Mouse (Mus musculus) embryonic facial prominence, embryonic 11.5 days (tissue): Measurements from ENCODE around the gene Mmel1. TPM values are rescaled to one million over a fixed set of nuclear protein-coding genes. Genes with fewer than 3 reads are reported as not detected.
A peak's percentile ranks its signal among the peaks of the same experiment; 100 is the strongest.

Source experiments
- ATAC-seq: fragments of 200-750 bp; cut with Nextera tagmentation; replicated peaks from 2 replicates; pipeline ENCODE4 v1.8.0; 2017; ENCODE audit warnings: low read depth; ENCODE audit not compliant: insufficient number of reproducible peaks, low FRiP score, low TSS enrichment
- DNase-seq: peaks from one replicate; pipeline ENCODE4 v3.0.0-alpha.2; 2015; ENCODE audit warnings: low spot score
- H3K27ac ChIP-seq: fragments of 300-500 bp; sonication (generic); replicated peaks from 2 replicates; pipeline ENCODE4 v1.5.1; 2014; ENCODE audit warnings: mild to moderate bottlenecking, low read depth, low read length, control low read depth
- H3K27me3 ChIP-seq: fragments of 300-500 bp; sonication (generic); 2 replicates; pipeline ENCODE4 v1.6.1; 2014; ENCODE audit warnings: mild to moderate bottlenecking, low read length, moderate library complexity, mixed read lengths; ENCODE audit not compliant: control insufficient read depth, insufficient read depth
- H3K36me3 ChIP-seq: fragments of 300-500 bp; sonication (generic); replicated peaks from 2 replicates; pipeline ENCODE4 v1.6.1; 2014; ENCODE audit warnings: low read depth, mild to moderate bottlenecking, low read length, moderate library complexity, mixed read lengths; ENCODE audit not compliant: control insufficient read depth, insufficient read depth
- H3K4me1 ChIP-seq: fragments of 300-500 bp; sonication (generic); 2 replicates; pipeline ENCODE4 v1.6.1; 2014; ENCODE audit warnings: low read length, mixed read lengths; ENCODE audit not compliant: control insufficient read depth, insufficient read depth
- H3K4me2 ChIP-seq: fragments of 300-500 bp; sonication (generic); 2 replicates; pipeline ENCODE4 v1.6.1; 2014; ENCODE audit warnings: low read depth, mild to moderate bottlenecking, control low read depth, low read length, moderate library complexity
- H3K4me3 ChIP-seq: fragments of 300-500 bp; sonication (generic); 2 replicates; pipeline ENCODE4 v1.5.1; 2014; ENCODE audit warnings: low read depth, low read length, control low read depth
- H3K9ac ChIP-seq: fragments of 300-500 bp; sonication (generic); replicated peaks from 2 replicates; pipeline ENCODE4 v1.6.1; 2014; ENCODE audit warnings: mild to moderate bottlenecking, control low read depth, low read length
- H3K9me3 ChIP-seq: fragments of 300-500 bp; sonication (generic); replicated peaks from 2 replicates; pipeline ENCODE4 v1.6.1; 2016; ENCODE audit warnings: mild to moderate bottlenecking, low read length, inconsistent platforms, mixed read lengths; ENCODE audit not compliant: control insufficient read depth
- WGBS: fragments of 180-500 bp; shearing (Covaris S2); extraction: QIAGEN DNeasy Blood & Tissue Kit; methylation state at CpG from one replicate; pipeline ENCODE4 v1.1.7; 2014; 5-methylcytosine and 5-hydroxymethylcytosine counted together
- polyA plus RNA-seq: library from polyadenylated mRNA; unstranded; fragments of >200 nt; fragmentation: Nextera tagmentation; extraction: Ambion mirVana; gene quantifications from 2 replicates; pipeline ENCODE4 v1.2.1, GENCODE M21; 2014

Gene Mmel1
- polyA plus RNA-seq, 1 experiment from 2014 or later: 0.28 TPM

- H3K36me3 ChIP-seq: no peaks in the 10 kb centered on the region
- ATAC-seq (no peak), DNase-seq (peak; percentile 54)
- no peak overlapping the region for H3K4me2 ChIP-seq
- no peaks in the 10 kb centered on the region for H3K9me3 ChIP-seq
- no peak overlapping the region for H3K4me3 ChIP-seq
- no peaks in the 10 kb centered on the region for H3K4me1 ChIP-seq
- H3K27me3 ChIP-seq: no peaks in the 10 kb centered on the region
- H3K9ac ChIP-seq: peak overlapping the region; percentile 4; the same call in 1 of the 2 replicates
- 38% methylated on average over 5 of the region's 5 CpGs for WGBS
- H3K27ac ChIP-seq: peak overlapping the region; percentile 56; the same call in 1 of the 2 replicates
Measured at GRCm38 (mm10) chr4:154927899-154928337, 58.5 kb downstream of the Mmel1 start.

GRCm38 (mm10) chr4:154928395-154929087 lies 59.2 kb downstream of the Mmel1 start, which contains the start of gene Tnfrsf14:
TSS of gene Tnfrsf14 (minus strand) at chr4:154928563.
- peak within 1 kb of the TSS; percentile 4; the same call in 1 of the 2 replicates for H3K9ac ChIP-seq
- WGBS: 56% methylated on average over 12 of the region's 12 CpGs

GRCm38 (mm10) chr4:154929088-154929660 lies 59.8 kb downstream of the Mmel1 start:
- Histone ChIP-seq H3K4me1 (no peaks in the 10 kb centered on the region), H3K4me3 (no peak overlapping the region), H3K27ac (no peak overlapping the region), H3K9ac (no peak overlapping the region), H3K27me3 (no peaks in the 10 kb centered on the region), H3K4me2 (no peak overlapping the region), H3K9me3 (no peaks in the 10 kb centered on the region), H3K36me3 (no peaks in the 10 kb centered on the region)
- DNase-seq (no peak), ATAC-seq (no peak)
- WGBS: 81% methylated on average over 12 of the region's 12 CpGs

More at GRCm38 (mm10) chr4:154928395-154929087, 59.2 kb downstream of the Mmel1 start, which contains the start of gene Tnfrsf14:
- Histone ChIP-seq H3K4me1 (no peaks in the 10 kb centered on the region), H3K4me2 (no peak within 1 kb of the TSS), H3K27me3 (no peaks in the 10 kb centered on the region), H3K4me3 (no peak within 1 kb of the TSS), H3K27ac (peak within 1 kb of the TSS; percentile 56), H3K36me3 (no peaks in the 10 kb centered on the region), H3K9me3 (no peaks in the 10 kb centered on the region)
- DNase-seq (no peak), ATAC-seq (no peak)

GRCm38 (mm10) chr4:154933306-154933907 lies 64.0 kb downstream of the Mmel1 start:
- no peak for DNase-seq

GRCm38 (mm10) chr4:154934800-154935199 lies 65.4 kb downstream of the Mmel1 start:
- no peaks in the 10 kb centered on the region for H3K36me3 ChIP-seq
- 88% methylated on average over 2 of the region's 2 CpGs for WGBS

More at GRCm38 (mm10) chr4:154933306-154933907, 64.0 kb downstream of the Mmel1 start:
- Histone ChIP-seq H3K4me2 (no peak overlapping the region), H3K27ac (no peak overlapping the region), H3K9ac (no peak overlapping the region), H3K4me1 (no peaks in the 10 kb centered on the region), H3K27me3 (no peaks in the 10 kb centered on the region), H3K36me3 (no peaks in the 10 kb centered on the region), H3K4me3 (no peak overlapping the region), H3K9me3 (no peaks in the 10 kb centered on the region)
- ATAC-seq: no peak
- WGBS: 65% methylated on average over 13 of the region's 13 CpGs

GRCm38 (mm10) chr4:154935788-154936187 lies 66.4 kb downstream of the Mmel1 start:
- 74% methylated on average over 7 of the region's 7 CpGs for WGBS

More at GRCm38 (mm10) chr4:154934800-154935199, 65.4 kb downstream of the Mmel1 start:
- Histone ChIP-seq H3K27ac (no peak overlapping the region), H3K27me3 (no peaks in the 10 kb centered on the region), H3K9ac (no peak overlapping the region), H3K9me3 (no peaks in the 10 kb centered on the region), H3K4me1 (no peaks in the 10 kb centered on the region), H3K4me2 (no peak overlapping the region), H3K4me3 (no peak overlapping the region)
- no peak for DNase-seq
- no peak for ATAC-seq

GRCm38 (mm10) chr4:154936542-154937255 lies 67.3 kb downstream of the Mmel1 start:
- no peak overlapping the region for H3K27ac ChIP-seq
- no peaks in the 10 kb centered on the region for H3K27me3 ChIP-seq
- no peaks in the 10 kb centered on the region for H3K4me1 ChIP-seq
- H3K4me3 ChIP-seq: no peak overlapping the region
- WGBS: 60% methylated on average over 8 of the region's 8 CpGs
- H3K4me2 ChIP-seq: no peak overlapping the region
- no peaks in the 10 kb centered on the region for H3K9me3 ChIP-seq
- no peak overlapping the region for H3K9ac ChIP-seq
- H3K36me3 ChIP-seq: no peaks in the 10 kb centered on the region
- DNase-seq (no peak), ATAC-seq (no peak)

More at GRCm38 (mm10) chr4:154935788-154936187, 66.4 kb downstream of the Mmel1 start:
- no peak for ATAC-seq
- Histone ChIP-seq H3K4me2 (no peak overlapping the region), H3K9me3 (no peaks in the 10 kb centered on the region), H3K9ac (no peak overlapping the region), H3K4me1 (no peaks in the 10 kb centered on the region), H3K36me3 (no peaks in the 10 kb centered on the region), H3K27ac (no peak overlapping the region), H3K4me3 (no peak overlapping the region), H3K27me3 (no peaks in the 10 kb centered on the region)
- no peak for DNase-seq
